Mouse (Mus musculus) forebrain, embryonic 14.5 days (tissue): ENCODE measurements around the gene Tbc1d10c. TPM values are rescaled to one million over a fixed set of nuclear protein-coding genes. Genes with fewer than 3 reads are reported as not detected.

ENCODE experiments used
- ATAC-seq: fragments of 200-750 bp; cut with Nextera tagmentation; 2 replicates; pipeline ENCODE4 v1.8.0; 2017; ENCODE audit warnings: mild to moderate bottlenecking, moderate library complexity
- DNase-seq: peaks from one replicate; pipeline ENCODE4 v3.0.0-alpha.2; 2015; ENCODE audit warnings: low spot score
- H3K27ac ChIP-seq: fragments of 300-500 bp; sonication (generic); 2 replicates; pipeline ENCODE4 v1.5.1; 2014; ENCODE audit warnings: low read depth, mild to moderate bottlenecking, control low read depth, low read length, moderate library complexity
- H3K27me3 ChIP-seq: fragments of 300-500 bp; sonication (generic); replicated peaks from 2 replicates; pipeline ENCODE4 v1.6.1; 2014; ENCODE audit warnings: low read length, control low read depth, mixed read lengths; ENCODE audit not compliant: control insufficient read depth, insufficient read depth
- H3K36me3 ChIP-seq: fragments of 300-500 bp; sonication (generic); 2 replicates; pipeline ENCODE4 v1.6.1; 2014; ENCODE audit warnings: low read length, control low read depth; ENCODE audit not compliant: control insufficient read depth, insufficient read depth
- H3K4me1 ChIP-seq: fragments of 300-500 bp; sonication (generic); 2 replicates; pipeline ENCODE4 v1.6.1; 2014; ENCODE audit warnings: antibody characterized with exemption, low read length, control low read depth; ENCODE audit not compliant: control insufficient read depth, insufficient read depth
- H3K4me2 ChIP-seq: fragments of 300-500 bp; sonication (generic); 2 replicates; pipeline ENCODE4 v1.6.1; 2014; ENCODE audit warnings: mild to moderate bottlenecking, control low read depth, low read length
- H3K4me3 ChIP-seq: fragments of 300-500 bp; sonication (generic); 2 replicates; pipeline ENCODE4 v1.5.1; 2014; ENCODE audit warnings: low read depth, low read length, control low read depth
- H3K9ac ChIP-seq: fragments of 300-500 bp; sonication (generic); 2 replicates; pipeline ENCODE4 v1.6.1; 2014; ENCODE audit warnings: mild to moderate bottlenecking, low read length, control low read depth, moderate library complexity
- H3K9me3 ChIP-seq: fragments of 300-500 bp; sonication (generic); replicated peaks from 2 replicates; pipeline ENCODE4 v1.6.1; 2016; ENCODE audit warnings: low read length, control low read depth, mixed read lengths; ENCODE audit not compliant: control insufficient read depth
- WGBS: fragments of 180-500 bp; shearing (Covaris S2); extraction: QIAGEN DNeasy Blood & Tissue Kit; methylation state at CpG from one replicate; pipeline ENCODE4 v1.1.7; 2014; 5-methylcytosine and 5-hydroxymethylcytosine counted together
- polyA plus RNA-seq: library from polyadenylated mRNA; unstranded; fragments of >200 nt; fragmentation: Nextera tagmentation; extraction: Ambion mirVana; gene quantifications from 2 replicates; pipeline ENCODE4 v1.2.1, GENCODE M21; 2014

Gene Tbc1d10c
- polyA plus RNA-seq, 1 experiment from 2014 or later: 0.52 TPM

DNA sequence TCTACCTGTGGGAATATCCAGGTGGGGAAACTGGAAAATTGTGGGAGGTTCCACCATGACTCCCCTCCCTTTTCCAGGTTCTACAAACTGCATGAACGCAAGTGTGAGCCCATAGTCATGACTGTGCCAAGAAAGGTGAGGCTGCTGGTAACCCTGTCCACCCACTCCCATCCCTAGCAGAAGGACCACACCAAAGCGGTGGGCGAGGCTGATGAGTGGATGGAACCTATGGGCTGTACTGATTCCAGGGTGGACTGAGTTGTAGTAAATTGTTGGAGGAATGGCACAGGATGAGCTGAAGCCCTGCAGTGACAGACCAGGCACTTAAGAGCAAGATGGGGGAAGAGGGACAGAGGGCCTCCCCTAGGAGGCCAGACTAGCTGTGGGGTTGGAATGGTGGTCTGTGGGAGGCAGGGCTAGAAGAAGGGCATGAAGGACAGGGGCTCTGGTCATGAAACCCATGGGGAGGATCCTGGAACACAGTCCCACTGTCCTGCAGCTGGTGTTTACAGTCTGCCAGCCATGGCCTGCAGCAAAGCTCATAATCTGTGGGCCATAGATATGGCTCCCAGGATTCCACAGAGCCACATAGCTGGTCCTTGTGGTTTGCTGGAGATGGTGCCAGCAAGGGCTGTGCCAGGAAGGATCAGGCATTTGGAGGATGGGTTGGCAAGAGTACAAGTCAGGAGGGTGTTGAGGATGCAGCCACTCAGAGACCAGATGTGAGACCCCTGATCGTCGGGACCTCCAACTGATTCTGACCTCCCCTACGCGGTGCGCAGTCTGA lies 38.4 kb downstream of the Tbc1d10c start:
- WGBS: 93% methylated on average over 8 of the region's 8 CpGs
- no peak overlapping the region for H3K4me3 ChIP-seq
- no peak overlapping the region for H3K27ac ChIP-seq
- H3K4me2 ChIP-seq: no peak overlapping the region
- peaks cover 55% of the 10 kb centered on the region for H3K36me3 ChIP-seq
- peaks cover 9% of the 10 kb centered on the region for H3K4me1 ChIP-seq
- no peaks in the 10 kb centered on the region for H3K27me3 ChIP-seq
- ATAC-seq (no peak), DNase-seq (no peak)
- no peaks in the 10 kb centered on the region for H3K9me3 ChIP-seq
- no peak overlapping the region for H3K9ac ChIP-seq

- Histone ChIP-seq H3K4me3 (no peak overlapping the region), H3K36me3 (peaks cover 48% of the 10 kb centered on the region), H3K27ac (no peak overlapping the region), H3K9ac (no peak overlapping the region), H3K4me1 (peaks cover 10% of the 10 kb centered on the region), H3K9me3 (no peaks in the 10 kb centered on the region), H3K4me2 (no peak overlapping the region), H3K27me3 (no peaks in the 10 kb centered on the region)
- ATAC-seq (no peak), DNase-seq (no peak)
- 91% methylated on average over 5 of the region's 5 CpGs for WGBS
These were observed 39.2 kb downstream of the Tbc1d10c start for GRCm38 (mm10) chr19:4151898-4152297.

GRCm38 (mm10) chr19:4151488-4151860 lies 39.6 kb downstream of the Tbc1d10c start:
- Histone ChIP-seq H3K27me3 (no peaks in the 10 kb centered on the region), H3K4me2 (no peak overlapping the region), H3K4me3 (no peak overlapping the region), H3K36me3 (peaks cover 43% of the 10 kb centered on the region), H3K27ac (no peak overlapping the region), H3K4me1 (peaks cover 10% of the 10 kb centered on the region), H3K9me3 (no peaks in the 10 kb centered on the region), H3K9ac (no peak overlapping the region)
- no peak for DNase-seq
- no peak for ATAC-seq
- WGBS: 83% methylated on average over 5 of the region's 5 CpGs

- Histone ChIP-seq H3K4me1 (peaks cover 10% of the 10 kb centered on the region), H3K27ac (no peak overlapping the region), H3K4me3 (no peak overlapping the region), H3K4me2 (no peak overlapping the region), H3K27me3 (no peaks in the 10 kb centered on the region), H3K9me3 (no peaks in the 10 kb centered on the region), H3K9ac (no peak overlapping the region), H3K36me3 (peaks cover 37% of the 10 kb centered on the region)
- WGBS: 89% methylated on average over 22 of the region's 22 CpGs
- DNase-seq (no peak), ATAC-seq (no peak)
These were observed 40.3 kb downstream of the Tbc1d10c start for GRCm38 (mm10) chr19:4150567-4151487.

GRCm38 (mm10) chr19:4149764-4150461 lies 41.2 kb downstream of the Tbc1d10c start:
- no peak overlapping the region for H3K4me2 ChIP-seq
- DNase-seq (no peak), ATAC-seq (no peak)
- H3K9me3 ChIP-seq: no peaks in the 10 kb centered on the region
- H3K9ac ChIP-seq: no peak overlapping the region
- peaks cover 10% of the 10 kb centered on the region for H3K4me1 ChIP-seq
- 95% methylated on average over 17 of the region's 17 CpGs for WGBS
- H3K36me3 ChIP-seq: peaks cover 32% of the 10 kb centered on the region
- no peak overlapping the region for H3K27ac ChIP-seq
- no peak overlapping the region for H3K4me3 ChIP-seq
- H3K27me3 ChIP-seq: no peaks in the 10 kb centered on the region

- Histone ChIP-seq H3K36me3 (peaks cover 32% of the 10 kb centered on the region), H3K4me2 (peak overlapping the region; percentile 79), H3K9ac (peak overlapping the region; percentile 74), H3K9me3 (no peaks in the 10 kb centered on the region), H3K4me1 (peaks cover 10% of the 10 kb centered on the region), H3K4me3 (peak overlapping the region; percentile 57), H3K27ac (no peak overlapping the region), H3K27me3 (no peaks in the 10 kb centered on the region)
- no peak for DNase-seq
- ATAC-seq: no peak
- WGBS: 93% methylated on average over 11 of the region's 11 CpGs
These were observed 41.8 kb downstream of the Tbc1d10c start for GRCm38 (mm10) chr19:4149283-4149682.

GRCm38 (mm10) chr19:4148819-4149218 lies 42.3 kb downstream of the Tbc1d10c start:
- H3K27me3 ChIP-seq: no peaks in the 10 kb centered on the region
- peak overlapping the region; percentile 74 for H3K9ac ChIP-seq
- peak overlapping the region; percentile 79 for H3K4me2 ChIP-seq
- peak overlapping the region; percentile 57 for H3K4me3 ChIP-seq
- H3K4me1 ChIP-seq: peaks cover 10% of the 10 kb centered on the region
- ATAC-seq: peak; percentile 37; the same call in 1 of the 2 replicates
- H3K9me3 ChIP-seq: no peaks in the 10 kb centered on the region
- no peak overlapping the region; the same call in 1 of the 2 replicates for H3K27ac ChIP-seq
- H3K36me3 ChIP-seq: peaks cover 32% of the 10 kb centered on the region
- 3% methylated on average over 7 of the region's 8 CpGs for WGBS
- no peak for DNase-seq

- H3K9ac ChIP-seq: peak within 1 kb of the TSS; percentile 74
- H3K27ac ChIP-seq: no peak within 1 kb of the TSS; the same call in 1 of the 2 replicates
- ATAC-seq (peak; percentile 97), DNase-seq (peak; percentile 93)
- 2% methylated on average over 32 of the region's 33 CpGs for WGBS
- H3K4me1 ChIP-seq: peaks cover 10% of the 10 kb centered on the region
- H3K4me3 ChIP-seq: peak within 1 kb of the TSS; percentile 57
- H3K4me2 ChIP-seq: peak within 1 kb of the TSS; percentile 79
- H3K9me3 ChIP-seq: no peaks in the 10 kb centered on the region
- H3K27me3 ChIP-seq: no peaks in the 10 kb centered on the region
- H3K36me3 ChIP-seq: peaks cover 29% of the 10 kb centered on the region
These were observed 42.6 kb downstream of the Tbc1d10c start, which contains the start of gene Coro1b for GRCm38 (mm10) chr19:4148491-4148806. Coro1b (plus strand) TSS chr19:4148619.
